Mouse (Mus musculus): ENCODE measurements at regions not wholly inside any gene's neighbourhood (a gene's known extent, or its start where the extent isn't known, plus 50 kb on each side); places are given as distances from the start of the nearest gene placed in this dataset.

GRCm38 (mm10) chr1:165084179-165084578 lies 76.4 kb downstream of the Tbx19 start:
- TF ChIP-seq CTCF (IDR thresholded peaks at IDR 0.05; ENCODE audit: low read depth) (no peak), EP300 (IDR thresholded peaks at IDR 0.05; ENCODE audit: low read depth) (no peak)

Data from liver, postnatal 0 days (tissue).